Mouse (Mus musculus) midbrain, embryonic 10.5 days (tissue): ENCODE results near the gene Gm12789. TPM values are rescaled to one million over a fixed set of nuclear protein-coding genes. Genes with fewer than 3 reads are reported as not detected.
"Not testable (repeated sequence)": the region's sequence is repeated elsewhere in the genome, so short reads cannot be mapped to it uniquely, and the experiment has no call there.

Source experiments
- DNase-seq: peaks from one replicate; pipeline ENCODE4 v3.0.0-alpha.2; 2017; ENCODE audit warnings: low spot score
- H3K27ac ChIP-seq: fragments of 300-500 bp; sonication (generic); replicated peaks from 2 replicates; pipeline ENCODE4 v1.5.1; 2016; ENCODE audit warnings: mild to moderate bottlenecking
- H3K27me3 ChIP-seq: fragments of 300-500 bp; sonication (generic); 2 replicates; pipeline ENCODE4 v1.6.1; 2016; ENCODE audit warnings: low read depth, mild to moderate bottlenecking; ENCODE audit not compliant: poor library complexity, severe bottlenecking
- H3K36me3 ChIP-seq: fragments of 300-500 bp; sonication (generic); 2 replicates; pipeline ENCODE4 v1.6.1; 2016; ENCODE audit warnings: mild to moderate bottlenecking, moderate library complexity
- H3K4me1 ChIP-seq: fragments of 300-500 bp; sonication (generic); 2 replicates; pipeline ENCODE4 v1.6.1; 2016
- H3K4me3 ChIP-seq: fragments of 300-500 bp; sonication (generic); 2 replicates; pipeline ENCODE4 v1.5.1; 2016; ENCODE audit warnings: mild to moderate bottlenecking, moderate library complexity
- H3K9me3 ChIP-seq: fragments of 300-500 bp; sonication (generic); replicated peaks from 2 replicates; pipeline ENCODE4 v1.6.1; 2016; ENCODE audit warnings: mild to moderate bottlenecking
- WGBS: fragments of 180-500 bp; shearing (Covaris S2); methylation state at CpG from one replicate; pipeline ENCODE4 v1.1.7; 2016; 5-methylcytosine and 5-hydroxymethylcytosine counted together
- polyA plus RNA-seq: library from polyadenylated mRNA; unstranded; fragments of >200 nt; fragmentation: Nextera tagmentation; extraction: Ambion mirVana; gene quantifications from 2 replicates; pipeline ENCODE4 v1.2.1, GENCODE M21; 2016

The Gm12789 gene
- polyA plus RNA-seq: not detected in 2 replicates

DNA sequence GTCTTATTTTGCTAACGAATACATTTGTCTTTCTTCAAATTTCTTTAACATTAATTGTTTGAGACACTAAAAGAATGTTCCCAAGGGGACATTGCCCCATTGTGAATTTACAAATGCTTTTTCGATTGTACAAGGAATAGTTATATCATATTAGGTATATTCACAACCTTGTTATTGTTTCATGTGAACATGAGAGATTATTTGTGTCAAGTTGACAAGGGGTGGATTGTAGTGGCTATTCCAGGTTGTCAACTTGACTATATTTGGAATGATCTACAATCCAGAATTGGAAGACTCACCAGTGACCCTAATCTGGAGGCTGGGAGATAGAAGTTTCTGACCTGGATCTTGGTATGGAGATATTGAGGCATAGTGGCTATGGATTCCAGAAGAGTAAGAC, at the start of gene Gm12789:
TSS of gene Gm12789 (plus strand) at position 301 of the 400 bp plus-strand sequence.
- DNase-seq, H3K9me3 ChIP-seq, H3K27ac ChIP-seq, H3K27me3 ChIP-seq, H3K36me3 ChIP-seq, H3K4me1 ChIP-seq, H3K4me3 ChIP-seq: not testable (repeated sequence)
- WGBS: 88% methylated on average over 2 of the region's 2 CpGs

DNA sequence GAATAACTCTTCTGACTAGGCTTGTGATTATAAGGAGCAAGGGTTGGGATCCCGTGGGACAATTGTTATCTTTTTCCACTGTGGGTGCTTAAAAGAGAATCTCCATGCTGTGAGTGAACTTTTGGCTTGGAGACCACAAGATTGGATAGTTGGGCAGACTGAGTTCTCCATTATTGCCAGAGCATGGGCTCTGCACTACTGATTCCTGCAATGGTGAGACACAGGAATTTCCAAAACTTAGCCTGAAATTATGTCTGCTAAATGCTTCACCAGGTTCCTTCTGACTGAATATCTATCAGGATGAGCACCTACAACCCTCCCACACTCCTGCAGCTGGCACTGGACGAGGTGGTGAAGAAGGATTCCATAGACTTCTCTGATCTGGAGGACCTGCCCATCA, 46.3 kb upstream of the Gm12789 start, which contains the start of gene Gm12794:
TSS of gene Gm12794 (plus strand) at position 301 of the 400 bp plus-strand sequence.
- not testable (repeated sequence) for DNase-seq

DNA sequence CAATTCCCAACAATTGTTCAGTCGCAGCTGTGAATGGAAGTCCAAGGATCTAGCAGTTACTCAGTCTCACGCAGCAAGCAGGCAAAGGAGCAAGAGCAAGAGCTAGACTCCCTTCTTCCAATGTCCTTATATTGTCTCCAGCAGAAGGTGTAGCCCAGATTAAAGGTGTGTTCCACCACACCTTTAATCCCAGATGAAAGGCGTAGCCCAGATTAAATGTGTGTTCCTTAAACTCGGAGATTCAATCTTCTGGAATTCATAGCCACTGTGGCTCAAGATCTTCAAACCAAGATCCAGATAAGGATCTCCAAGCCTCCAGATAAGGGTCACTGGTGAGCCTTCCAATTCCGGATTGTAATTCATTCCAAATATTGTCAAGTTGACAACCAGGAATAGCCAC, 5.5 kb upstream of the Gm12789 start, which contains the start of gene Gm12790:
TSS of gene Gm12790 (minus strand) at position 101 of the 400 bp plus-strand sequence.
- not testable (repeated sequence) for H3K4me1 ChIP-seq, H3K27me3 ChIP-seq, H3K9me3 ChIP-seq, H3K27ac ChIP-seq, DNase-seq, H3K4me3 ChIP-seq, H3K36me3 ChIP-seq
- WGBS: 100% methylated on average over 1 of the region's 5 CpGs

More for the DNA sequence above, 46.3 kb upstream of the Gm12789 start, which contains the start of gene Gm12794:
- not testable (repeated sequence) for H3K4me3 ChIP-seq, H3K27ac ChIP-seq, H3K27me3 ChIP-seq, H3K9me3 ChIP-seq, H3K4me1 ChIP-seq, H3K36me3 ChIP-seq
- WGBS: 76% methylated on average over 2 of the region's 2 CpGs

DNA sequence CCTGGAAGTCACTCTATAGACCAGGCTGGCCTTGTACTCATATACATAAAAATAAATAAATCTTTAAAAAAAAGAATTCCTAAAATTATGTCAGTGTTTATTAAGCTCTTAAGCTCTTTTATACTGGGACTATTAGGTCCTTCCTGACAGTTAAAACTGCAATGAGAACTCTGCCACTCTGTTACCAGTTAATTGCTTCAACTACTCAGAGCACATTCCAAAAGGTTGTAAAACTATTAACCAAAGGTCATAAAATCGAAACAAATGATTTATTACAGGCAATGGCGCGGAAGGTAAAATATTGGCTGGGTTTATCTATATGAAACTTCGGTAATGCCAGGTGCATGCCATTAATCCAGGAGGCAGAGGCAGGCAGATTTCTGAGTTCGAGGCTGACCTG, 748 bp upstream of the Gm12789 start:
- DNase-seq: no peak
- Histone ChIP-seq H3K27ac (no peak overlapping the region), H3K4me1 (no peaks in the 10 kb centered on the region), H3K9me3 (0 out of 2 replicates have a peak, but pooled peaks cover 3% of the 10 kb centered on the region), H3K36me3 (no peaks in the 10 kb centered on the region), H3K27me3 (no peaks in the 10 kb centered on the region), H3K4me3 (no peak overlapping the region)
- WGBS: 91% methylated on average over 5 of the region's 5 CpGs

DNA sequence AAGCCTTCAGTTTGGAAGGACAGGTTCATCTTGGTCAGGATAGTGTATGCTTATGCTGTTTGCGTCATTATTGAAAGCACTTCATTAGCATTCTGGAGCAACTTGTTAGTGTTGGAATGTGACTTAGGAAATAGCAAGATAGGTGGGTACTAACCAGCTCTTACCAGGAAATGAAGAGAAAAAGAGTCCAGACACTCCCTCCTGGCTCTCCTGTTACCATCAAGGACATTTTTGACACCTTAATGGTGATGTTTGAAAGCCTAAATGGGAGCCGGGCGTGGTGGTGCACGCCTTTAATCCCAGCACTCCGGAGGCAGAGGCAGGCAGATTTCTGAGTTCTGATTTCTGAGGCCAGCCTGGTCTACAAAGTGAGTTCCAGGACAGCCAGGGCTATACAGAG, 11.0 kb downstream of the Gm12789 start:
- no peak for DNase-seq
- no peak overlapping the region for H3K27ac ChIP-seq
- H3K36me3 ChIP-seq: no peaks in the 10 kb centered on the region
- no peaks in the 10 kb centered on the region for H3K4me1 ChIP-seq
- H3K9me3 ChIP-seq: no peaks in the 10 kb centered on the region
- no peak overlapping the region for H3K4me3 ChIP-seq
- 0 out of 2 replicates have a peak, but pooled peaks cover 4% of the 10 kb centered on the region for H3K27me3 ChIP-seq
- 90% methylated on average over 5 of the region's 5 CpGs for WGBS

DNA sequence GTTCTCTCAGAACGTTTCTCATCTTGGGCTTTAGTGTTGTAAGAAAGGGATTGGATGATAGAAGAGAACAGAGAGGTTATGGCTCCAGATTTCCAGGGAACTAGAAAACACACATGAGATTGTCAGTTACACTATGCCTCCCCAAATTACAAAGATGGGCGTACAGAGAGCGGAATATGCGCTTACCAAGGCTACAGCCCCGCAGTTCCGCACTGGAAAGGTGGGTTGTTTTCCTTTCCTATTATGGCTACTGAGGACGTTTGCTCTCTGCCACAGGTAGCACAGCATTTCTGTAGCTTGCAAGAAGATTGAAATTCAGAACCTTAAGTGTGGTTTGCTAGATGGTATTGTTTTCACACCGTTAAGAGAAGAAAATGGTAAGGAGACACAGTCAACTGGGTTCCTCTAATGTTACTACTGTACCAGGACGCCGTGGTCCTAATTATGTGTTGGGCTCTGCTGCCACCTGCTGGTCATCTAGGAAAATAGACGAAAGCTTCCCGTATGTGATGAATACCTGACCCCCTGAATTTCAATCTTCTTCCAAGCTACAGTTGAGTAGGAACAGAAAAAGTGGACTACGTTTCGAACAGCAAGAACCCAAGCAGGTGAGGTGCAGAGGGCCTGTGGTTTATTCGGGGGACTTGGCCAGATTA, 12.0 kb downstream of the Gm12789 start:
- Histone ChIP-seq H3K4me1 (no peaks in the 10 kb centered on the region), H3K27ac (no peak overlapping the region), H3K4me3 (no peak overlapping the region), H3K9me3 (no peaks in the 10 kb centered on the region), H3K36me3 (no peaks in the 10 kb centered on the region), H3K27me3 (0 out of 2 replicates have a peak, but pooled peaks cover 4% of the 10 kb centered on the region)
- peak; percentile 68 for DNase-seq
- WGBS: 45% methylated on average over 15 of the region's 15 CpGs

DNA sequence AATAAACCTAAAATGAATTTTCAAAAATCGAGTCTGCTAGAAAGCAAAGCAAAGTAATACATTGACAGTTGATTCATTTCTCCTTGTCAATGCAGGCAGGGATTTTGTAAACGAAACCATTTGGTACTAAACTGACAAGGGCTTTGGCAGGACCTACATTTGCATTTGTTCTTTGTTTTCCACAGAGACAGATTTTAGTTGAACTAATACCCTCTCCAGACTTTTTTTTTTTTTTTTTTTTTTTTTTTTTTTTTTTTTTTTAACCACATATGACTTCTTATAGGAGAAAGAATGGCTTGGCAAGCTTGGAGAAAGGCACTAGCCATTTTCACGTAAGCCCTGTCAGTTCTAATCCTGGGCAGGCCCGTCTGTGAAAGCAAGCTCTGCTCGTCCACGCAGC, 40.2 kb downstream of the Gm12789 start:
- no peaks in the 10 kb centered on the region for H3K4me1 ChIP-seq
- H3K27me3 ChIP-seq: no peaks in the 10 kb centered on the region
- DNase-seq: no peak
- H3K27ac ChIP-seq: no peak overlapping the region
- no peaks in the 10 kb centered on the region for H3K9me3 ChIP-seq
- no peak overlapping the region for H3K4me3 ChIP-seq
- no peaks in the 10 kb centered on the region for H3K36me3 ChIP-seq
- 83% methylated on average over 6 of the region's 6 CpGs for WGBS

Other genes starting within 250 kb of the Gm12789 start
- not detected in 2 replicates for gene B020004J07Rik, start 142.6 kb upstream of the Gm12789 start, polyA plus RNA-seq
- not detected in 2 replicates for gene C130073F10Rik, start 92.8 kb upstream of the Gm12789 start, polyA plus RNA-seq
- gene Gm12800, start 77.5 kb upstream of the Gm12789 start, polyA plus RNA-seq: not detected in 2 replicates
- not detected in 2 replicates for gene Gm12794, start 46.2 kb upstream of the Gm12789 start, polyA plus RNA-seq
- not detected in 2 replicates for gene Gm12790, start 5.6 kb upstream of the Gm12789 start, polyA plus RNA-seq
- 5.6 and 6.0 TPM in 2 replicates for gene Pde4b, start 100.9 kb downstream of the Gm12789 start, polyA plus RNA-seq